Mouse (Mus musculus) liver, embryonic 16.5 days (tissue): ENCODE data around the gene Adprhl1. TPM values are rescaled to one million over a fixed set of nuclear protein-coding genes. Genes with fewer than 3 reads are reported as not detected.

Source experiments
- ATAC-seq: fragments of 200-750 bp; cut with Nextera tagmentation; 2 replicates; pipeline ENCODE4 v1.8.0; 2017; ENCODE audit warnings: low read depth, mild to moderate bottlenecking, moderate number of reproducible peaks, moderate library complexity
- H3K27ac ChIP-seq: fragments of 300-500 bp; sonication (generic); 2 replicates; pipeline ENCODE4 v1.5.1; 2014; ENCODE audit warnings: mild to moderate bottlenecking, low read length
- H3K27me3 ChIP-seq: fragments of 300-500 bp; sonication (generic); 2 replicates; pipeline ENCODE4 v1.6.1; 2014; ENCODE audit warnings: low read depth, low read length, mixed read lengths; ENCODE audit not compliant: control insufficient read depth, insufficient read depth
- H3K36me3 ChIP-seq: fragments of 300-500 bp; sonication (generic); 2 replicates; pipeline ENCODE4 v1.6.1; 2014; ENCODE audit warnings: mild to moderate bottlenecking; ENCODE audit not compliant: control insufficient read depth, insufficient read depth
- H3K4me1 ChIP-seq: fragments of 300-500 bp; sonication (generic); 2 replicates; pipeline ENCODE4 v1.6.1; 2014; ENCODE audit warnings: low read depth, low read length, mixed read lengths; ENCODE audit not compliant: control insufficient read depth
- H3K4me2 ChIP-seq: fragments of 300-500 bp; sonication (generic); 2 replicates; pipeline ENCODE4 v1.6.1; 2014; ENCODE audit warnings: low read depth, low read length, mixed read lengths
- H3K4me3 ChIP-seq: fragments of 300-500 bp; sonication (generic); 2 replicates; pipeline ENCODE4 v1.5.1; 2014; ENCODE audit warnings: low read depth, mild to moderate bottlenecking, low read length
- H3K9ac ChIP-seq: fragments of 300-500 bp; sonication (generic); 2 replicates; pipeline ENCODE4 v1.6.1; 2014; ENCODE audit warnings: low read depth, low read length
- H3K9me3 ChIP-seq: fragments of 300-500 bp; sonication (generic); replicated peaks from 2 replicates; pipeline ENCODE4 v1.6.1; 2016; ENCODE audit warnings: low read length; ENCODE audit not compliant: control insufficient read depth
- WGBS: fragments of 180-500 bp; shearing (Covaris S2); extraction: QIAGEN DNeasy Blood & Tissue Kit; methylation state at CpG from one replicate; pipeline ENCODE4 v1.1.7; 2014; ENCODE audit not compliant: insufficient replicate concordance; 5-methylcytosine and 5-hydroxymethylcytosine counted together
- polyA plus RNA-seq: library from polyadenylated mRNA; unstranded; fragments of >200 nt; fragmentation: Nextera tagmentation; extraction: Ambion mirVana; gene quantifications from 2 replicates; pipeline ENCODE4 v1.2.1, GENCODE M21; 2015

The Adprhl1 gene
- polyA plus RNA-seq, 1 experiment from 2014 or later, result 0.77 TPM

DNA sequence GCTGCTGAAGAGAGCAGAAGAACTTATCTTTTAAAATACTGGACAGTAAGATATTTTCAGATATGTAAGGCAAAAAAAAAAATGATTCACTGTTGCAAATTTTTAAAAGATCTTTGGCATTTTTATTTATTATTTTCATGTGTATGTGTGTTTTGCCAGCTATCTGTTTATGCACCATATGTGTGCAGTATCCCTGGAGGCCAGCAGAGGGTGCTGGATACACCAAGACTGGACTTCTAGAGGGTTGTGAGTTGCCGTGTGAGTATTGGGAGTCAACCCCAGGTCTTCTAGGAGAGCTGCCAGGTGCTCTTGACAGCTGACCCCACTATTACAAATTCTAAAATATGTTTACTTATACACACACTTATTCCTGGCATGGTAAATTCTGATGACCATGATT is 29.2 kb upstream of the Adprhl1 start:
- no peak overlapping the region for H3K27ac ChIP-seq
- H3K4me2 ChIP-seq, result no peak overlapping the region

DNA sequence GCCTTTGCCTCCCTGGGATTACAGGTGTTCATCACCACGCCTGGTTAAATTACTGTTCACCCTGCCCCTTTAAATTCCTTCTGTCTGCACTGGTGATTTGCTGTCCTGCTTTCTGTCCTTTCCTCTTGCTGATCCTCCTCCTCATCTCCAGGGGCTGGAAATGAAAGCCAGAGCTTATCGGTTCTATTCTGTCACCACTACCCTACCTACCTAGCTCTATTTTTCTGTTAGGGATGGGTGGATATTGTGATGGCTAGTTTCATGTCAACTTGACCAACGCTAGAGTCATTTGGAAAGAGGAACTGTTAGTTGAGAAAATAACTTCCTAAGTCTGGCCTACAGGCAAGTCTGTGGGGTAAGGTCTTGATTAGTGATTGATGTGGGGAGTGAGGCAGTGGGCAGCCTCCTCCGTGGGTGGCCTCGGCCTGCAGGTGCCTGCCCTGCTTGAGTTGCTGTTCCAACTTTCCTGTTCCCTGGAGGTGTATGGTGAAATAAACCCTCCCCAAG is 23.0 kb upstream of the Adprhl1 start:
- no peaks in the 10 kb centered on the region for H3K9me3 ChIP-seq
- H3K36me3 ChIP-seq, result no peaks in the 10 kb centered on the region
- no peak for ATAC-seq
- no peak overlapping the region for H3K9ac ChIP-seq
- H3K27me3 ChIP-seq, result no peaks in the 10 kb centered on the region
- no peak overlapping the region for H3K27ac ChIP-seq
- no peak overlapping the region for H3K4me2 ChIP-seq
- no peak overlapping the region for H3K4me3 ChIP-seq
- WGBS, result 64% methylated on average over 5 of the region's 5 CpGs
- H3K4me1 ChIP-seq, result no peaks in the 10 kb centered on the region

More for the DNA sequence above, 29.2 kb upstream of the Adprhl1 start:
- no peaks in the 10 kb centered on the region for H3K36me3 ChIP-seq
- ATAC-seq, result no peak
- no peak overlapping the region for H3K9ac ChIP-seq
- no peaks in the 10 kb centered on the region for H3K9me3 ChIP-seq
- H3K4me1 ChIP-seq, result peaks cover 8% of the 10 kb centered on the region
- 74% methylated on average over 1 of the region's 1 CpGs for WGBS
- H3K4me3 ChIP-seq, result no peak overlapping the region
- no peaks in the 10 kb centered on the region for H3K27me3 ChIP-seq

GRCm38 (mm10) chr8:13272834-13273233 is 18.9 kb upstream of the Adprhl1 start:
- 71% methylated on average over 5 of the region's 5 CpGs for WGBS
- Histone ChIP-seq H3K9me3 (no peaks in the 10 kb centered on the region), H3K4me1 (no peaks in the 10 kb centered on the region), H3K9ac (no peak overlapping the region), H3K27me3 (no peaks in the 10 kb centered on the region), H3K27ac (no peak overlapping the region), H3K36me3 (peaks cover 4% of the 10 kb centered on the region), H3K4me3 (no peak overlapping the region), H3K4me2 (no peak overlapping the region)
- ATAC-seq, result no peak

DNA sequence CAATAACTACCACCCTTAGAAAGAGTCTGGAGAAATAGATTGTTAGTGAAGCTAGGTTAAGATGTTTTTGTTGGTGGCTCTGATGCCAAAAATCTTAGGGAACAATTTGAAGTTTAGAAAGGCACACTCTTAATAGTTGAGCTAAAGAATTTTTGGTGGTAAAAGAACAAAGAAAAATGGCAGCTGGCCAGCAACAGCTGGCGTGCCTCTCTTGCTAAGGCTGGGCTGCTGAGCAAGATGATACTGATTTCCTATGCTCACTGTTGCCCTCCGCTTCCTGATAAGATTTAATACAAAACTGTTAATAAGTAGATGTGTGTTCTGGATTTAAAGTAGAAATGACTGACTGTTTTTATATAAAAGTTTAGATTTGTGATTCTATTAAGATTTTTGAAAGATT is 13.6 kb upstream of the Adprhl1 start:
- Histone ChIP-seq H3K27ac (no peak overlapping the region), H3K9ac (no peak overlapping the region), H3K9me3 (no peaks in the 10 kb centered on the region), H3K4me1 (no peaks in the 10 kb centered on the region), H3K36me3 (peaks cover 4% of the 10 kb centered on the region), H3K4me2 (no peak overlapping the region), H3K27me3 (no peaks in the 10 kb centered on the region), H3K4me3 (no peak overlapping the region)
- ATAC-seq, result no peak
- WGBS, result 58% methylated on average over 2 of the region's 2 CpGs

DNA sequence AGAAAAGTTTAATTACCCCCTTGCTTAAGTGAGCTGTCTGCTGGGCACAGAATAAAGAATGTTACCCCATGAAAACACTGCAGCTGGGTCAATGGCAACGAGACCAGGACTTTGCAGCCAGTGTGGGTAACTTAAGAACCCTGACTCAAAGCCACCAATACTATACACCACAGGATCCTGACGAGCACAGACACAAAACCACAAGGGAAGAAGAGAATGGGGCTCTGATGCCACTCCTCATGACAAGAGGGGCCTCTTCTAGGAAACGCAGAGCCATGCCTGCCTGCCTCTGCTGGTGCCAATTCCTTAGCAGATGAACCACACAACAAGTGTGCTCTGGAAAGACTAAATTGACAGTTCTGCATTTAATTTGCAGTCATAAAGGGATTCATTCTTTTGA is 9.4 kb upstream of the Adprhl1 start:
- H3K4me1 ChIP-seq, result no peaks in the 10 kb centered on the region
- 22% methylated on average over 3 of the region's 3 CpGs for WGBS
- no peak overlapping the region for H3K27ac ChIP-seq
- no peaks in the 10 kb centered on the region for H3K9me3 ChIP-seq
- H3K9ac ChIP-seq, result no peak overlapping the region
- H3K27me3 ChIP-seq, result no peaks in the 10 kb centered on the region
- no peak overlapping the region for H3K4me3 ChIP-seq
- no peak overlapping the region for H3K4me2 ChIP-seq
- ATAC-seq, result no peak
- H3K36me3 ChIP-seq, result no peaks in the 10 kb centered on the region

- H3K9ac ChIP-seq, result no peak overlapping the region
- H3K27ac ChIP-seq, result no peak overlapping the region
- H3K4me2 ChIP-seq, result no peak overlapping the region
- 70% methylated on average over 5 of the region's 5 CpGs for WGBS
- H3K4me1 ChIP-seq, result no peaks in the 10 kb centered on the region
- no peak for ATAC-seq
- no peaks in the 10 kb centered on the region for H3K9me3 ChIP-seq
- no peak overlapping the region for H3K4me3 ChIP-seq
- H3K36me3 ChIP-seq, result no peaks in the 10 kb centered on the region; the same call in 1 of the 2 replicates
- no peaks in the 10 kb centered on the region for H3K27me3 ChIP-seq
Observed at GRCm38 (mm10) chr8:13253413-13253812, 549 bp downstream of the Adprhl1 start.

DNA sequence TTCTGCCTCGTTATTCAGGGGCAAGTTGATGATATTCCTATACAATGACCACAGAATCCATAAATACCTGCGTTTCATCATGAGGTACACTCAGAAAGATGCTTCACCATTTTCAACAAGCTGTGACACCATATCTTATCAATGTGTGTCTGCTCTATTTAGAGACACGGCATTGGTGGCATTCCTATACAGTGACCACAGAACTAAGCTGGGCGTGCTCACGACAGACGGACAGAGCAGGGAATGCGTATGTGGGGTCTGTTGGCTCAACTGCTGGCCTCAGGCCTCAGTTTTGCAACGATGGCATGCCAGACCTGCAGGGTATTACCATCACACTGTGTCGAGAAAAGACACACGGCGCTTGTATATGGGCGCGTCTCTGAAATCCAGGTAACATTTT is 1.1 kb downstream of the Adprhl1 start:
- no peaks in the 10 kb centered on the region for H3K9me3 ChIP-seq
- no peak for ATAC-seq
- H3K4me3 ChIP-seq, result no peak overlapping the region
- 79% methylated on average over 13 of the region's 13 CpGs for WGBS
- no peaks in the 10 kb centered on the region for H3K4me1 ChIP-seq
- H3K27me3 ChIP-seq, result no peaks in the 10 kb centered on the region
- no peaks in the 10 kb centered on the region; the same call in 1 of the 2 replicates for H3K36me3 ChIP-seq
- no peak overlapping the region for H3K4me2 ChIP-seq
- no peak overlapping the region for H3K27ac ChIP-seq
- H3K9ac ChIP-seq, result no peak overlapping the region

DNA sequence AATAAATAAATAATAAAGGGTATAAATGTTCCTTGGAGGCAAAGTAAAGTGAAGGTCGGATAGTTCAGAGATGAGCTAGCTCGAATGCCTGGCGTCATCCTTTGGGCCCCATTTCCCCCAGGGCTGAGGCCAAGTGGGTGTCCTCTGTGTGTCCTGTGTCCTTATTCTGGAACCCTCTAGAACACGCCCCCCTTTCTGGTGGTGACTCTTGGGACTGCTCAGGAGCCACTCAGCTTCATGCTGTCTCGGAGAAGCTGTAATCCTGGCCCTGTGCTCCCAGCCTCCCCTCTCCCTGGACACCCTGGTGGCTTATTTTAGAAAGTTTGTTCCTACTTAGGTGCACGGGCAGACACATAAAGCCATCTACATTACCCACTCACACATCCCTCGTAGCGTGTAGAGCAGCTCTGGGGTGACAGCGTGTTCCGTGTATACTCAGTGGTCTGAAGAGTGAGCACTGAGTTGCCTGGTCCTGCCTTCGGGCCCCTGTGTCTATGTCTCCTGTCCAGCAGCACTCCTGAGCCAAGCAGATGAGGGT is 9.6 kb downstream of the Adprhl1 start:
- no peak overlapping the region for H3K27ac ChIP-seq
- no peak overlapping the region for H3K9ac ChIP-seq
- H3K4me3 ChIP-seq, result no peak overlapping the region
- H3K4me1 ChIP-seq, result no peaks in the 10 kb centered on the region
- H3K36me3 ChIP-seq, result no peaks in the 10 kb centered on the region
- 71% methylated on average over 11 of the region's 11 CpGs for WGBS
- no peaks in the 10 kb centered on the region for H3K9me3 ChIP-seq
- H3K27me3 ChIP-seq, result no peaks in the 10 kb centered on the region
- H3K4me2 ChIP-seq, result no peak overlapping the region
- no peak for ATAC-seq

GRCm38 (mm10) chr8:13242985-13243870 is 10.7 kb downstream of the Adprhl1 start:
- ATAC-seq, result no peak
- no peaks in the 10 kb centered on the region for H3K27me3 ChIP-seq
- H3K27ac ChIP-seq, result no peak overlapping the region
- no peaks in the 10 kb centered on the region for H3K9me3 ChIP-seq
- no peaks in the 10 kb centered on the region for H3K36me3 ChIP-seq
- H3K4me1 ChIP-seq, result no peaks in the 10 kb centered on the region
- H3K9ac ChIP-seq, result no peak overlapping the region
- no peak overlapping the region for H3K4me3 ChIP-seq
- 67% methylated on average over 10 of the region's 10 CpGs for WGBS
- no peak overlapping the region for H3K4me2 ChIP-seq
